Mouse (Mus musculus): ENCODE measurements around the gene Ccdc33. TPM values are rescaled to one million over a fixed set of nuclear protein-coding genes. Genes with fewer than 3 reads are reported as not detected.
A peak's percentile ranks its signal among the peaks of the same experiment; 100 is the strongest.

Ccdc33 gene
- total and polyA plus RNA-seq, 3 experiments = 0.05 TPM; not detected in 2

DNA sequence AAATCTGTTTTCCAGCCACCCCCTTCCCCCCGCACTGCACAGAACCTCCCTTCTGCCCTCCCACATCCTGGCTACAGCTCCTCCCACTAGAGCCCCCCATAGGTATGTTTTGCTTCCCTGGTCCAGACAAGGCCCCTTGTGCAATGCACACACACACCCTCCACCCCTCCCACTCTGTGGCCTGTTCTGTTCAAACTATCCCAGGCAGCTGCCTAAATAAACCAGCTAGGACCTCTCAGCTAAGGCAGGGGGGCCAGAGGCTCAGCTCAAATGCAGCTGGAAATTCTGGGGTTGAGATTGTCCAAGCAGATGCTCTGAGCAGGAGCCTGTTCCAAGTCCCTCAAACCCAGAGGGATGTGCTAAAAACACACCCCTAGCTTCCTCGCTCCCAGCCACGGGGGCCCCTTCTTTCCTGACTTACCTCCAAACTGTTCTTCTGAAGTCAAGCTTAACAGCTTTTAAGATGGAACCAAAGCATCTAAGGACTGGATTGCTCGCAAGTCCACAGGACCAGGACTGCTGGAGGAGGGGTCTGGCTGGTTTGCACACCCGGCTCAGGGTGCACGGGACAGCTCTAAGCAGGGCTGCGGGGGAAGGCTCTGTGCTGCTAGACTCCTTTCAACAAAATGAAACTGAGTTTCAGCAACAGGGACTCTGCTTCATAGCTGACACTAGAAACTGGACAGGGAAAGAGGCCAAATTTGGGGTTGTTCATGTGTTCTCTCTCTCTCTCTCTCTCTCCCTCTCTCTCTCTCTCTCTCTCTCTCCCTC lies 40.1 kb upstream of the Ccdc33 start:
- no peak for TF ChIP-seq POLR2AphosphoS5 (IDR thresholded peaks at IDR 0.05; ENCODE audit: insufficient replicate concordance, low read depth, low read length)
- TF ChIP-seq GATA2 (IDR thresholded peaks at IDR 0.05; ENCODE audit: borderline replicate concordance, low read depth, low read length) = no peak
- no peak for TF ChIP-seq CTCF (IDR thresholded peaks at IDR 0.05; ENCODE audit: low read depth, low read length)
- TF ChIP-seq TAL1 (conservative IDR thresholded peaks at IDR 0.05; ENCODE audit: low read depth, low read length) = no peak
- no peak for TF ChIP-seq GATA1 (IDR thresholded peaks at IDR 0.05; ENCODE audit: borderline replicate concordance, low read length)
- no peaks in the 10 kb centered on the region for H3K4me1 ChIP-seq (ENCODE audit: insufficient read depth, low read depth, low read length)
- no peak overlapping the region for H3K4me3 ChIP-seq (ENCODE audit: low read depth, low read length)
- no peaks in the 10 kb centered on the region for H3K36me3 ChIP-seq (replicated peaks)
- peaks cover 26% of the 10 kb centered on the region for H3K27me3 ChIP-seq (ENCODE audit: insufficient read depth, low read length)
- no peaks in the 10 kb centered on the region for H3K9me3 ChIP-seq (replicated peaks)
- no peak for ATAC-seq (ENCODE audit: extremely low read depth, insufficient number of reproducible peaks, low FRiP score, poor library complexity, severe bottlenecking)
- DNase-seq (ENCODE audit: low spot score) = no peak

DNA sequence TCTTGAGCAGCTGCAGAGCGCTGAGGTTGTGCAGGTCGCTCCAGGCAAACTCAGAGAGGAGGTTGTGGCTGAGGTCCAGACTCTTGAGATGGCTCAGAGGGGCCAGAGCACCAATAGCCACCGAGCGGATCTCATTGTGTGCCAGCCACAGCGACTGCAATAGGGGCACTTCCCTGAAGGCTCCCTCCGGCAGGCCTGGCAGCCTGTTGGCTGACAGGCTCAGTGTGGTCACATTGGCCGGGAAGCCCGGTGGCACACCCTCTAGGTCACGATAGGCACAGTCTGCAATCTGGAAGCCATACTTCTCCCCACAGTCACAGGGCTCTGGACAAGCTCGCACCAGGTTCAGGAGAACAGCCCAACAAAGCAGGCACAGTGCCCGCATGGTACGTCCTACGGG lies 39.2 kb upstream of the Ccdc33 start:
- DNase-seq (ENCODE audit: low spot score) (no peak), ATAC-seq (ENCODE audit: extremely low read depth, insufficient number of reproducible peaks, low FRiP score, poor library complexity, severe bottlenecking) (no peak)
- Histone ChIP-seq H3K4me1 (ENCODE audit: insufficient read depth, low read depth, low read length) (no peaks in the 10 kb centered on the region), H3K4me3 (ENCODE audit: low read depth, low read length) (peak overlapping the region; percentile 8; the same call in 1 of the 2 replicates), H3K27me3 (ENCODE audit: insufficient read depth, low read length) (peaks cover 29% of the 10 kb centered on the region), H3K9me3 (replicated peaks) (no peaks in the 10 kb centered on the region), H3K36me3 (replicated peaks) (no peaks in the 10 kb centered on the region)
- TF ChIP-seq POLR2AphosphoS5 (IDR thresholded peaks at IDR 0.05; ENCODE audit: insufficient replicate concordance, low read depth, low read length) (no peak), GATA1 (IDR thresholded peaks at IDR 0.05; ENCODE audit: borderline replicate concordance, low read length) (no peak), CTCF (IDR thresholded peaks at IDR 0.05; ENCODE audit: low read depth, low read length) (no peak)

DNA sequence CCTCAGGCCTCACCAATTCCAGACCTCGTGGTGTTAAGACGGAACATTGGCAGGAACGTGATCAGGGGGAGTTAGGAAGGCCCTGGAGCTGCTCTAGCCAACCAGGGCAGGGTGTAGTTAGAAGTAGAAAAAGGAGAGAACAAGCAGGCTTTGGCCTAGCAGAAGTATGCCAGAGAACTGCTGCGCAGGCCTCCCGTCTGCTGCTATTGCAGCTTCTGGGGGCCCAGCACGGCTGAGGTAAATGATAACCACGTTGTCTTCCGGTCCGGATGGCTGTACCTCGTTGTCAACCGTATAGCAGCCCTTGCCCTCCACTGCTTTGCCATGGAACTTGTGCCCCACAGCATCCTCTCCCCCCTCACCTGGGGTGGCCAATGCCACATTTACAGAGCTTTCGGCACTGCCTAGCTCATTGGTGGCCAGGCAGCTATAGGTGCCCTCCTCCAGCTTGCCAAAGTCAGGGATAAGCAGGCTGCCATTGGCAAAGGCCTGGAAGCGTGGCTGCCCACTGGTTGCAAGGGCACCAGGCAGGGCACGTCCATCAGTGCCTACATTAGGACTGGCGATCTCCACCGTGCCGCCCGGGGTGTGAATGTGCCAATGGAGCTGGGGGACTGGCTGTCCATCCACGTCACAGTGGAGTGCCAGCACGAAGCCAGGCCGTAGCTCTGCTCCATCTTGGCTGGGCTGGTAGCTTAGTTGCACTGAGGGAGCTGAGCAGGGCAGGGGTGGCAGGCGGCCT lies 38.4 kb upstream of the Ccdc33 start:
- DNase-seq (ENCODE audit: low spot score) (no peak), ATAC-seq (ENCODE audit: extremely low read depth, insufficient number of reproducible peaks, low FRiP score, poor library complexity, severe bottlenecking) (no peak)
- Histone ChIP-seq H3K27me3 (ENCODE audit: insufficient read depth, low read length) (peaks cover 31% of the 10 kb centered on the region), H3K4me1 (ENCODE audit: insufficient read depth, low read depth, low read length) (no peaks in the 10 kb centered on the region), H3K36me3 (replicated peaks) (no peaks in the 10 kb centered on the region), H3K9me3 (replicated peaks) (no peaks in the 10 kb centered on the region), H3K4me3 (ENCODE audit: low read depth, low read length) (no peak overlapping the region)
- TF ChIP-seq CTCF (IDR thresholded peaks at IDR 0.05; ENCODE audit: low read depth, low read length) (no peak), GATA2 (IDR thresholded peaks at IDR 0.05; ENCODE audit: borderline replicate concordance, low read depth, low read length) (no peak), GATA1 (IDR thresholded peaks at IDR 0.05; ENCODE audit: borderline replicate concordance, low read length) (no peak), TAL1 (conservative IDR thresholded peaks at IDR 0.05; ENCODE audit: low read depth, low read length) (no peak), POLR2AphosphoS5 (IDR thresholded peaks at IDR 0.05; ENCODE audit: insufficient replicate concordance, low read depth, low read length) (no peak)

DNA sequence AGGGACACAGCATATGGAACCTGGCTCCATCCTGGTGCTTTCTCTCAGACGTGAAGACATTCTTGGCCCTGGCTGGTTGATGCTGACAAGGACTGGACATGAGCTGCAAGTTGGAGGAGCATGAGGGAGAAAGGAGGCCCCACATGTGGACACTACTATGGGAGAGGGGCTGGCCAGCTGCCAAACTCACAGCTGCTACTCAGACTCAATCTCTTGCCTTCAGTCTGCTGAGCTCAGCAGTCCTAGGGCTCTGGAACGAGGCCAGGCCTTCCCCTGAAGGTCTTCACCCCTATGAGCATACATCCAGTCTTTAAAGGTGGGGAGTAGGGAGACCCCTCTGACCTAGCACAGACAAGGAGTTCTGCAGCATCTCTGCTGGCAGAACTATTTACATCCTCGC lies 36.7 kb upstream of the Ccdc33 start:
- TF ChIP-seq CTCF (IDR thresholded peaks at IDR 0.05; ENCODE audit: low read depth, low read length) = no peak
- TF ChIP-seq POLR2AphosphoS5 (IDR thresholded peaks at IDR 0.05; ENCODE audit: insufficient replicate concordance, low read depth, low read length) = no peak
- no peak for TF ChIP-seq GATA1 (IDR thresholded peaks at IDR 0.05; ENCODE audit: borderline replicate concordance, low read length)
- no peak for TF ChIP-seq TAL1 (conservative IDR thresholded peaks at IDR 0.05; ENCODE audit: low read depth, low read length)
- TF ChIP-seq GATA2 (IDR thresholded peaks at IDR 0.05; ENCODE audit: borderline replicate concordance, low read depth, low read length) = no peak
- Histone ChIP-seq H3K27me3 (ENCODE audit: insufficient read depth, low read length) (peaks cover 35% of the 10 kb centered on the region), H3K9me3 (replicated peaks) (no peaks in the 10 kb centered on the region), H3K36me3 (replicated peaks) (no peaks in the 10 kb centered on the region), H3K4me3 (ENCODE audit: low read depth, low read length) (no peak overlapping the region), H3K4me1 (ENCODE audit: insufficient read depth, low read depth, low read length) (no peaks in the 10 kb centered on the region)
- ATAC-seq (ENCODE audit: extremely low read depth, insufficient number of reproducible peaks, low FRiP score, poor library complexity, severe bottlenecking) = no peak
- DNase-seq (ENCODE audit: low spot score) = no peak

DNA sequence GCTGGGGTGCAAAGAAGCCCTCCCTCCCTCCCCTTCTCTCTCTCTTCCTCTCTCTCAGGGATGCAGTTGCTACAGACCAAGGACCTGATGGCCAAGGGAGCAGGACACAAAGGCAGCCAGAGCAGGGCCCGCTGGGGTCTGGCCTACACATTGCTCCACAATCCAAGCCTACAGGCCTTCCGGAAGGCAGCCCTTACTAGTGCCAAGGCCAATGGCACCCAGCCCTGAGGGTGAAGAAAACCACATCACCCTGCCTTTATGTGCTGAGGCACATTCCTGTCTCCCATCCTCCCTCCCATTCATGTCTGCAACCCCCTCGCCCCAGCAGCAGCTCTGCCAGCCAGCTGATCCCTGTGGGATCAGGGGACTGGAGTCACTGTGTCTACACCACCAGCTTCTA lies 34.5 kb upstream of the Ccdc33 start:
- ATAC-seq (ENCODE audit: extremely low read depth, insufficient number of reproducible peaks, low FRiP score, poor library complexity, severe bottlenecking) = no peak
- no peaks in the 10 kb centered on the region for H3K9me3 ChIP-seq (replicated peaks)
- no peak for DNase-seq (ENCODE audit: low spot score)
- H3K27me3 ChIP-seq (ENCODE audit: insufficient read depth, low read length) = peaks cover 40% of the 10 kb centered on the region
- H3K4me3 ChIP-seq (ENCODE audit: low read depth, low read length) = no peak overlapping the region
- H3K36me3 ChIP-seq (replicated peaks) = no peaks in the 10 kb centered on the region
- no peaks in the 10 kb centered on the region for H3K4me1 ChIP-seq (ENCODE audit: insufficient read depth, low read depth, low read length)
- TF ChIP-seq GATA2 (IDR thresholded peaks at IDR 0.05; ENCODE audit: borderline replicate concordance, low read depth, low read length) = no peak
- TF ChIP-seq POLR2AphosphoS5 (IDR thresholded peaks at IDR 0.05; ENCODE audit: insufficient replicate concordance, low read depth, low read length) = no peak

DNA sequence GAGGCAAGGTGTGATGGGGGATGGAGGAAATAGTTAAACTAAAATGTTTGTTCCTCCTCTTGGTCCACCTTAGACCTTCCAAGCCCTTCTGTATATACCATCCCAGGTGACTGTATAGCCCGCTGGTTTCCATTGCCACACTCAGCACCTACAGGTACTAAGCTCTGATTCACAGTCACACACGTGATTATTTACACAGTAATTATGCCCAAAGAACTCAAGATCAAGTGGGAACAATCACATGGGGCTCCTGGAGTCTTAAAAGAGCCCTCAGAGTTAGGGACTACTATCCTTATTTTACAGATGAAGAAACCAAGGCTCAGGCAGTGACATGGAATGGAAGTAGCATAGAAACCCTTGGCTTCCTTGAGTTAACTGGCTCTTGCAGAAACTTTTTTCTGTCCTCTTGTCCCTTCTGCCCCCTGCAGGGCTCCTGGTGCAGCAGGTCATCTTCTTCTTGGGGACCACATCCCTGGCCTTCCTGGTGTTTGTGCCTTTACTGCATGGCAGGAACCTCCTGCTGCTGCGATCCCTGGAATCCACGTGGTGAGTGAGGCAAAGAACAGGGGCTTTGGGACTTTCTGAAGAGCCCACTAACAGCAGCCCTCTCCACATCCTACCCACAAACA lies 32.2 kb upstream of the Ccdc33 start:
- ATAC-seq (ENCODE audit: extremely low read depth, insufficient number of reproducible peaks, low FRiP score, poor library complexity, severe bottlenecking) = no peak
- Histone ChIP-seq H3K4me1 (ENCODE audit: insufficient read depth, low read depth, low read length) (no peaks in the 10 kb centered on the region), H3K27me3 (ENCODE audit: insufficient read depth, low read length) (peaks cover 33% of the 10 kb centered on the region), H3K36me3 (replicated peaks) (no peaks in the 10 kb centered on the region), H3K4me3 (ENCODE audit: low read depth, low read length) (no peak overlapping the region), H3K9me3 (replicated peaks) (no peaks in the 10 kb centered on the region)
- no peak for TF ChIP-seq GATA2 (IDR thresholded peaks at IDR 0.05; ENCODE audit: borderline replicate concordance, low read depth, low read length)
- TF ChIP-seq TAL1 (conservative IDR thresholded peaks at IDR 0.05; ENCODE audit: low read depth, low read length) = no peak
- TF ChIP-seq CTCF (IDR thresholded peaks at IDR 0.05; ENCODE audit: low read depth, low read length) = no peak
- TF ChIP-seq POLR2AphosphoS5 (IDR thresholded peaks at IDR 0.05; ENCODE audit: insufficient replicate concordance, low read depth, low read length) = no peak
- TF ChIP-seq GATA1 (IDR thresholded peaks at IDR 0.05; ENCODE audit: borderline replicate concordance, low read length) = no peak
- DNase-seq (ENCODE audit: low spot score) = no peak

Data from G1E (cell line).